Mouse (Mus musculus): ENCODE data around the gene Ninl. TPM values are rescaled to one million over a fixed set of nuclear protein-coding genes. Genes with fewer than 3 reads are reported as not detected.
A peak's percentile ranks its signal among the peaks of the same experiment; 100 is the strongest.
"Not testable (repeated sequence)": the region's sequence is repeated elsewhere in the genome, so short reads cannot be mapped to it uniquely, and the experiment has no call there.

Ninl gene
- total RNA-seq, 4 experiments from 2014 or later: 5.2 to 7.4 (median 6.4) TPM

GRCm38 (mm10) chr2:150950056-150950455 lies 89.1 kb downstream of the Ninl start:
- DNase-seq (ENCODE audit: low spot score in 2 of 2): no peak

- no peak for DNase-seq (ENCODE audit: low spot score in 2 of 2)
Observed at GRCm38 (mm10) chr2:150949652-150950051, 89.5 kb downstream of the Ninl start.

DNA sequence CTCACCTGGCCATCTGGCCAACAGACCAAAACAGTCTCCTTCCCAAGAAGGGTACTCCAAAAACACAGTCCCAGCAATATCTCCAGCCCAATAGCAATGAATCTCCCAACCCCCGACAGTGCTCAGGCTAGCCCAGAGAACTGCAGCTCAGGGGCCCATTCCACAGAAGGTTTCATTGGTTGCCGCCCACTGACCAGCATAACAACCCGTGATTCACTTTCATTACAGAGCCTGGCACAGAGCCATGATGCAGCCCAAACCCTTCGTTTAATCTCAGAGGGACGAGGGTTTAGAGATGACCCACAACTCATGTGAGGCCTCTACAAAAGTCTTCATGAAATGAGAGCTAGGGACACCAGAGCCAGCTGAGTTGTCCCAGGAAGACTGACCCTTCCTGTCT lies 90.4 kb downstream of the Ninl start:
- DNase-seq (ENCODE audit: low spot score in 2 of 2): no peak

DNA sequence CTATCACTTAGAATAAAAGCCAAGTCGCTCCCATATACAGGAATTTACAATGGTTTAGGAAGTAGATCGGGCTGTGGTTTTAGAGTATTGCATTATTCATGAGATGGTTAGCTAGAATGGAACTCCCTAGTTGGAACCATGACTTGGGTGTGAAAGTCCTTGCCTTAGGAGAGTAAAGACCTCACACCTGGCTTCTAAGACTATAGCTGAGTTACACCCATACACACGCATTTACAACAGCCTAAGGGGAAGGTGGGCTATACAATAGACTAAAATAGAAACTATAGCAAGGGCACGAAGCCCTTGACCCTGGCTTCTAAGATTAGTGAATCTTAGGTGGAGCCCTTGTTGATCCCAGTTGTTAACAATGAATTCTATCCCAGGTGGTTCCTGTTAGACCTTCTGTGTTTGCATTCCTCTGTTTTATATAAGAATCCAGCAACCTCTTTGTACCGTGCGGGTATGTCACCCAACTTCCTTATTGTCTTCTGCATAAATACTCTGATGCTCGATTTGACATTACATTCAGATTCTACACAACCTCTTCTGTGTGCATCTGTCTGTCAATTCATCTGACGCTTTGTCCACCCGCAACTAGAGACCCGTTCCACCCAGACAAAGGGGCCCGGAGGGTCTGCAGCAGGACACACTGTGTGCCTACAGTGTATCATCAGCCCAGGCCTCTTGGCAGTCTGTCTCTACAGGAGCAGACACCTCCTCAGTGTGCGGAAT lies 91.1 kb downstream of the Ninl start:
- not testable (repeated sequence) for DNase-seq (ENCODE audit: low spot score in 2 of 2)

DNA sequence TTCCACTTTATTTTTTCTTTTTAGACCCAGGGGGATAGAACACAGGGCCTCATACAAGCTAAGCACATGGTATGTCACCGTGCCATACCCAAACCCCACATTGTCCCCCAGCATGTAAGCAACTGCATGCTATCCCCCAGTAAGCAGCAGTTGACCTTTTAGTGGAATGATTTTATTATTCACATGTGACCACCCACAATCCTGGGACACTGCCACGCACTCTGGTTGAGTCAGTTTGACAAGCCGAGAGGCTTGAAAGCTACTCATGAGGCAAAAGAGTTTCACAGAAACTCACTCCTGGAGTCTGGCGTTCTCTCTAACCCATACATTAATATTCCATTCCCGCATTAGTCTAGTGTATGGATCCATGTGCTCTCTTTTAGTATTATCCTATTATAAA lies 91.8 kb downstream of the Ninl start:
- not testable (repeated sequence) for DNase-seq (ENCODE audit: low spot score in 2 of 2)

DNA sequence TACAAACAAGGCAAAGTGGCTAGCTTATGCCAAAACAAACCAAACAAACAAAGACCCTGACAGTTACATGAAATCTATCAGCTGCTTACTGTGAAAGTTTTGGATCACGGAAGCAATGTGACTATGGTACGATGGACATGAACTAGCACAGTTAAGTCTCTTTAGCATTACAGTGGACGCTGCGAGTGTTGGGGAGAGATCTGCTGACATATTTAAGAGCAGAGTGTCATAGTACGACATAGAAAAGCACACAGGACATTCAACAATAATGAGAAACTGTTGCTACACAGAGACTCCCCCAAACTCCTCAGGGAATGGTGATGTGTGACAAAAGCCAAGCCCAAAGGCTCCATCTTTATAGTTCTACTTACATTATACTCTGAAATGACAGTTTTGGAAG lies 95.2 kb downstream of the Ninl start:
- DNase-seq (ENCODE audit: low spot score in 2 of 2): no peak

GRCm38 (mm10) chr2:150934659-150935058 lies 104.5 kb downstream of the Ninl start:
- no peak for DNase-seq (ENCODE audit: low spot score in 2 of 2)

GRCm38 (mm10) chr2:150933482-150933881 lies 105.7 kb downstream of the Ninl start:
- no peak for DNase-seq (ENCODE audit: low spot score in 2 of 2)

DNA sequence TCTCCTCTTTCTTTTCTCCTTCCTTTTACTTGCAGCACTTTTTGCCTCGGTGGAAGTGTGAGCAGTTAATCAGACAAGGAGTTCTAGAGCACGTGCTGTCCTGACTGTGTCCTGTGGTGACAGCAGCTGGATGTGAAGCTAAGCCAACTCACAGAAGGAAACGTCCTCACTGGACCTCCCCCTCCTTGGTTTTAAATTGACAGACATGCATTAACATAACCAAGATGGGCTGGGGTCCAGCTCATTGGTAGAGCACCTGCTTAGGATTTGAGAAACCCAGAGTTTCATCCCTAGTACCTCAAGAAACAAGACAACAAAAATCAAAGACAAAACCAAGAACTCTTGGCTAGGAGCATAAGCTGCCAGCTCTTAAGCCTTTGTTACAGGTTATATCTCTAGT lies 108.4 kb downstream of the Ninl start:
- no peak for DNase-seq (ENCODE audit: low spot score in 2 of 2)

- DNase-seq (ENCODE audit: low spot score in 2 of 2): no peak
Observed at GRCm38 (mm10) chr2:150929156-150929555, 110.0 kb downstream of the Ninl start.

- DNase-seq (ENCODE audit: low spot score in 2 of 2): no peak
Observed at GRCm38 (mm10) chr2:150927038-150927720, 112.0 kb downstream of the Ninl start.

GRCm38 (mm10) chr2:150923505-150923904 lies 115.7 kb downstream of the Ninl start:
- DNase-seq (ENCODE audit: low spot score in 2 of 2): no peak

GRCm38 (mm10) chr2:150923026-150923425 lies 116.2 kb downstream of the Ninl start:
- DNase-seq (ENCODE audit: low spot score in 2 of 2): no peak

DNA sequence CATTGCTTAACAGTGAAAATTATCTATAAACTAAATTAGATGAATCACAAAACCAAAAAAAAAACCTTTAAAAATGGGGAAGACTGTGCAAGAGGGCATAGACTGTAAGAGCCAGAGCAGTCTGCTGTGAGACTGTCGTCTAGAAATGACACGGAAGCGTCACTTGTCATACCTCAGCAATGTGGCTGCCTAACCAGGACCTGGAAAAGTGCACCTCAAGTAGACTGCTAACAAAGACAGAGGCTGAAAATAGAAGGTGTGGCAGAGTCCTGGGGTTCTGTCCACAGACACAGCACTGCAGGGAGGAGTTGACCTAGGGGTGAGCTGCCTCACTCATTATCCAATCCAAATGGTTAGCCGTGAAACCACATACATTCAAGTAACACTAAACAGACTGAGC lies 117.0 kb downstream of the Ninl start:
- DNase-seq (ENCODE audit: low spot score in 2 of 2): no peak

- no peak for DNase-seq (ENCODE audit: low spot score in 2 of 2)
Observed at GRCm38 (mm10) chr2:150921697-150922096, 117.5 kb downstream of the Ninl start.

DNA sequence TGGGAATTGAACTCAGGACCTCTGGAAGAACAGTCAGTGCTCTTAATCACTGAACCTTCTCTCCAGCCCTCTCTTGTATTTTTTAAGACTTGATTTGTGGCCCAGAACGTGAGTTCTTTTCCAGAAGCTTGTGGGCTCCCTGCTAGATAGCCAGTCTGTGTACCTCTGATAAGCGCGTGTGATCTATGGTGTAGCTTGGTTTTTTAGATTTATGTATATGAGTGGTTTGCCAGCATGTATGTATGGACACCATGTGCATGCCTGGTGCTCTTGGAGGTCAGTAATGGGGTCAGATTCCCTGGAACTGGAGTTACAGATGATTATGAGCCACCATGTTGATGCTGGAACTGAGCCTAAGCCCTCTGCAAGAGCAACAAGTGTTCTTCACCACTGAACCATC lies 118.6 kb downstream of the Ninl start:
- no peak for DNase-seq (ENCODE audit: low spot score in 2 of 2)

- DNase-seq (ENCODE audit: low spot score in 2 of 2): no peak
Observed at GRCm38 (mm10) chr2:150918720-150919119, 120.5 kb downstream of the Ninl start.

- DNase-seq (ENCODE audit: low spot score in 2 of 2): no peak
Observed at GRCm38 (mm10) chr2:150915786-150916185, 123.4 kb downstream of the Ninl start.

DNA sequence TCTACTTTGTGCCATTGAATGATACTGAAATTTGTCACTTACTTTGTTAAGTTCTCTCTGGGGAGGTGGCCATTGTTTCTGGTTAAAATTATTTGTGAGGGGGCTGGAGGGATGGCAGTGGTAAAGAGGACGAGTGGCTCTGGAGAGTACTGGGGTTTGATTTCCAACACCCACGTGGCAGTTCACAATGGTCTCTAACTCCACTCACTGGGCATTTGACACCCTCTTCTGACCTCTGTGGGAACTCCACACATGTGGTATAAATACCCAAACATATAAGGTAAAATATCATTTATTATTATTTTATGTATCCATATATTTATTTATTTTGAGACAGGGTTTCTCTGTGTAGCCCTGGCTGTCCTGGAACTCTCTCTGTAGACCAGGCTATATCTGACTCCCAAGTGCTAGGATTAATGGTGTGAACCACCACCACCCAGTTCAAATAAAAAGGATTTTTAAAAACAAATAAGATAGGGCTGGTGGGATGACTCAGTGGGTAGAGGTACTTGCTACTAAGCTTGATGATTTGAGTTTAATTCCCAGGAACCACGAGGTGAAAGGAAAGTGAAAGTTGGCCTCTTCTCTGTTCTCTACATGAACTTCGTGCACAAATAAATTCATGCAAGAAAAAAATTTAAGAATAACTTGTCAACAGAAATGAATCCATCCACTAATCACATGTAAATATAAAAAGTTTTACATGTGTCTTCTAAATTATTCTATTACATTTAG lies 124.2 kb downstream of the Ninl start:
- no peak for DNase-seq (ENCODE audit: low spot score in 2 of 2)

GRCm38 (mm10) chr2:150910295-150910881 lies 128.8 kb downstream of the Ninl start:
- DNase-seq (ENCODE audit: low spot score in 2 of 2): no peak

DNA sequence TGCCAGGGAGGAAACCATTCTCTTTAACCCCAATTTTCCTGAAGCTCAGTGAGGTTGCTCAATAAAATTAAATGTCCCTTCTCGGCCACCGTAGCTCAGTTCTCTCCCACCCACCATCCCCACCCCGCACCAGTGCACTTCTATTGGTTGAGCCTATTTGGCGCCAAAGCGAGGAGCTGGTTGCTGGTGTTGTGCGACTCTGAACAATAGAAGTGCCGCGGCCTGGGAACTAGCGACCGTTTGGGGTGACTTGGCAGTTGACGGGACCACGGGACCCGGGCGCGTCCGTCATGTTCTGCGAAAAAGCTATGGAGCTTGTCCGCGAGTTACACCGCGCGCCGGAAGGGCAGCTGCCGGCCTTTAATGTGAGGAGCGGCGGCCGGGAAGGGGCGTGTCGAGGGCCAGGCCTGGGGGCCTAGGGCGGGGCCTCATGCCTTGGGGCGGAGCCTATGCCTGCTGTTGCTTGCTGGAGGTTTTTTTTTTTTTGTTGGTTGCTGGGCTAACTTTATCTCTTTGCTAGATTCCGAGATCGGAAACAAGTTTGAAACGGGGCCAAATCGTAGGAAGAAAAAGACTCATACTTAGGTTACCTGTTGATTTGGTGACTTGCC lies 129.6 kb downstream of the Ninl start:
- DNase-seq (ENCODE audit: low spot score in 2 of 2): peak; percentile 81 to 85

DNA sequence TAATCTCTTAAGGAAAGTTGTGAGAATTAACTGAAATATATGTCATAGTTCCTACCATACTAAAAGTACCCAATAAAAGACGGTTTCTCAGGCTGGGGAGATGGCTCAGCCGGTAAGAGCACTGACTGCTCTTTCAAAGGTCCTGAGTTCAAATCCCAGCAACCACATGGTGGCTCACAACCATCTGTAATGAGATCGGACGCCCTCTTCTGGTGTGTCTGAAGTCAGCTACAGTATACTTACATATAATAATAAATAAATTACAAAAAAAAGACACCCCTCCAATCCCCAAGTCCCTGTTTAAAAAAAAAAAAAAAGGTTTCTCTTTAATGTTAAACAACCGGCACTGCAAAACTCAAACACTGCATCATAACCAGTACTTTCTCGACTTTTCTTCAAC lies 130.3 kb downstream of the Ninl start:
- DNase-seq (ENCODE audit: low spot score in 2 of 2): not testable (repeated sequence)
